Mouse (Mus musculus) 3134 (cell line): ENCODE data around the gene Pknox2.

Experiments used
- DNase-seq: peaks from one replicate; pipeline ENCODE4 v3.0.0-alpha.2; 2011; ENCODE audit warnings: low spot score; ENCODE audit not compliant: insufficient read length; ENCODE audit errors: extremely low read depth

The Pknox2 gene

GRCm38 (mm10) chr9:36848661-36849060 is 298.5 kb downstream of the Pknox2 start:
- no peak for DNase-seq

DNA sequence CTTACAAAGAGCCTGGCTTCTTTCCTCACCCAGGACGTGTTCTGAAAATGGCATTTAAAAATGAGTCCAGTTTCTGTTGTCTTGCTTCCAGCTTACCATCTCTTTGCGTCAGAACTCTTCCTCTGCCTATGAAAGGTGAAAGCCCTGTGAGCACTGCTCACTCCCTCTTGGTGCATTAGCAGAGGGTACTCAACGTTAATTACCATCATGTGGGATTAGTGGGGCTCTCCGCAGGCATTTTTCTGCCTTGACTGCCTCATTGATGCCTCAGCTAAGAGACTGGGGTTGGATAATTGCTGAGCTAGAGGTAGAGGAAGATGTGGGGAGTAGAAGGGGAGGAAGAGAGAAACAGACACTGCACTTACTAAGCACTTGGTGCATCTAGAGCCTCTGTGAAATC is 300.9 kb downstream of the Pknox2 start:
- no peak for DNase-seq
